Mouse (Mus musculus) large intestine, adult 2 months (tissue): ENCODE data around the gene Pld5. TPM values are rescaled to one million over a fixed set of nuclear protein-coding genes. Genes with fewer than 3 reads are reported as not detected.

ENCODE experiments used
- DNase-seq: peaks from one replicate; pipeline ENCODE4 v3.0.0-alpha.2; 2012; ENCODE audit warnings: low read depth, low spot score
- WGBS: fragments of 180-500 bp; shearing (Covaris S2); methylation state at CpG from one replicate; pipeline ENCODE4 v1.1.7; 2018; 5-methylcytosine and 5-hydroxymethylcytosine counted together
- polyA plus RNA-seq: library from polyadenylated mRNA; depleted of rRNA; stranded (reverse); fragments of >200 nt; gene quantifications from 2 replicates; pipeline ENCODE4 v1.2.3, GENCODE M21; 2012

Gene Pld5
- polyA plus RNA-seq, 1 experiment = 0.14 TPM

DNA sequence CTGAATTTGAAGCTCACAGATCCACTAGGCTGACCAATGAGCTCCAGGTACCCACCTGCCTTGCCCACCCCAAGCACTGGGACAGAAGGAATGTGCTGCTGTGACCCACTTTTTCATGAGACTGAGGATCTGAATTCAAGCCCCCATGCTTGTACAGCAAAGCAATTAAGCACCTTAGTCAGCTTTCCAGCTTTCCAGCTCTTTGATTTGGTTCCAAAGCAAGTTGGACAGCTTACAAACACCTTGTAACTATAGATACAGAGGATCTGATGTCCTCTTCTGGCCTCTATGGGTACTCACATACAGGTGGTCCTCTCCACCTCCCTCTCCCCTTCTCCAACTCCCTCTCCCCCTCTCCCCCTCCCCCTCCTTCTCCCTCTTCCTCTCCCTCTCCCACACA lies 210.6 kb downstream of the Pld5 start:
- no peak for DNase-seq

DNA sequence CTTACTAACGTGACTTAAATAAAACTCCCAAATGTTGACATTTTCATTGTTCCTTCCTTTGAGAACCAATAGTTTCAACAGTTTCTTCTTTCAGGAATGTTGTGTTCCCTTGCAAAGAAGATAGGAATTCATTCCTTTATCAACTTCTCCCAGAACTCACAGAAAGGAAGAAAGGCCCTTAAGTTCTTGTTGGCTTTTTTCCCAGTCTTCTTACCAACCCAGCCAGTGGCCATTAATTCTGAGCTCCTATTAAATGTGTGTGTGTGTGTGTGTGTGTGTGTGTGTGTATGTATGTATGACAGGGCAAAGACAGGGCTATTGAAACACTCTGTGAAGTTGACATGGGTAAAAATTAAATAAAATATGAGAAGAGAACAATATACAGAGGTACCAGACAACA lies 221.5 kb downstream of the Pld5 start:
- DNase-seq = no peak
- 43% methylated on average over 1 of the region's 1 CpGs for WGBS

DNA sequence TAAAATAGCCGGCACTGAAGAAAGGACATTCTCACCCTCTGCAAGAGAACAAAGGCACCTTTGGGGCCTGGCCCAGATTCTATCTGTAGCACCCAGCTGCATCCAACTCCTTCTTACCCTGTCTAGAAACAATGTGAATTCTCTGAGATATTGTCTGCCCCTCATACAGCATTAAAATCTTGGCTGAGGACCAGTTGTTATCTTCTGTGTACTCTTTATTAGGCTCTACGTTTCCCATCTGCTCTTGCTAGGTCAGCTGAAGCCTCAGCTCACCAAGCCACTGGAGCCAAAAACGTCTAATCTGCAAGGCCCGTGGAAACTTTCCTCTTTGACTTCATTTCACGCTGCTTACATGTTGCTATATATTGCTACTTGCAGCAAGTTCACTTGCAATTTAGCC lies 228.1 kb downstream of the Pld5 start:
- DNase-seq = no peak
- whole genome bisulfite sequencing = 22% methylated on average over 5 of the region's 5 CpGs

DNA sequence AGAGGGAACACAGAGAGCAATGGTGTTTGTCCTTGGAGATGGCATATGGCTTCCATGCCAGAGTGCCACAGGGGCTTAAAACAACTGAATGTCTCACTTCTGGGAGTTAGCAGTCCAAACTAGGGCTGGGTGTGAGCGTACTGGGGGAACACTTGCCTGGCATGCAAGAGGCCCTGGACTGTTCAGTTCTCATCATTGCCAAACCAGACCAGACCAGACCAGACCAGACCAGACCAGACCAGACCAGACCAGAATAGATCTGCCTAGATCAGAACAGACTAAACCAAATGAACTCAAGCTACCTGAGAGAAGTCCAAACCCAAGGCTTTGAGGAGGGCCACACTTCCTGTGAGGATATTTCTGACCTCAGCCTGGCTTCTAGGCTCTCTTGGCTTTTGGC lies 228.7 kb downstream of the Pld5 start:
- 59% methylated on average over 1 of the region's 1 CpGs for WGBS
- DNase-seq = no peak

DNA sequence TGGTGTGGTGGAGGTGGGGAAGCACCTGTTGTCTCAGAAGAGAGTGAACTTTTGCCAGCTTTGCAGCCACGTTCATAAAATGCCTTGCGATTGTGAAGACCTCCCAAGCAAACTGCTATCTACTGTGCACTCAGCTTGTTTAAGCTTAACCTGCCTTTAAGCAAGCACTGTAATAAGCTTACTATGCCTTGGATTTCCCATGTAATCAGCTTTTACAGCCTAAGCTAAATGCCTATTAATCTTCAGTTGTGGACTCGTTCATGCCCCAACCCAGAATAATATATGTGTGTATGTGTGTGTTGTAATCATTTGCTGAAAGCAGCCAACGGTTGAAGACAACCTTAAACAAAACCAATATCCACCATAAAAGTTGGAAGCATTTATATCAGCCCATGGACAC lies 232.1 kb downstream of the Pld5 start:
- DNase-seq = no peak
- 21% methylated on average over 4 of the region's 4 CpGs for WGBS

DNA sequence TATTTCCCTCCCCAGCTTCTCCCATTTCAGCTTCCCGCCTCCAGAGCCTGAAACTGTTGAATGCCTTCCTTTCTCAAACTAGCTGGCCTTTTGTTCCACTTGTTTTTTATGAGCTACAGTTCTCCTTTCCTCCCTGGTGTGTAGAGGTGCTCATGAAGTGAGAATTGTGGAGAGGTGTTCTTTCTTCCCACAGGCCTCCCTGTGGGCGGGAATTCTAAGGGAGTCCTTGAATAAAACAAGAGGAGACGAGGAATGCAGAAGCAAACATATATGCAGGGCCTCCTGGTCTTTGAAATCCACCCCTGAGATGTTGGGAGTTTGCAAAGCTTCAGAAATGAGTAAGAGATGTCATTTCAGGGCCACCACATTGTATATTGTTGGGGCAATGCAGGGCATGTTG lies 235.2 kb downstream of the Pld5 start:
- no peak for DNase-seq
- WGBS = 79% methylated on average over 3 of the region's 3 CpGs

DNA sequence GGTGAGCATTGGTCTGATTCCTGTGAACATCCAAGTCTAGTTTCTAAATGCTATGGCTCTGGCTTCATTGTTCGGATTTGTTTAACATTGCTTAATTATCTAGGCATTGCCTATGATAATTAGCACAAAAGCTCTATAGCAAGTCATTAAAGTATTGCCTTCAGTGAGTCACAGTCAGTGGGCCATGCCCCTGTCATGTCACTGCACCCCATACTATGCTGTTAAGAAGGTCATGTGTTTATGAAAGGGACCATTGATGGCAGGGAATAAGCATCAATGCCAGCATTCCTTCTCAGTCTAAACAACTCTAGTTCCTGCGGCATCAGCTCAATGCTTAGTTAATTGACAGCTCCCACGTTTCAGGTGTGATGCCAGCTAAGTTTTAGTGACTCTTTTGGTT lies 239.1 kb downstream of the Pld5 start:
- no peak for DNase-seq
- WGBS = 77% methylated on average over 3 of the region's 3 CpGs

DNA sequence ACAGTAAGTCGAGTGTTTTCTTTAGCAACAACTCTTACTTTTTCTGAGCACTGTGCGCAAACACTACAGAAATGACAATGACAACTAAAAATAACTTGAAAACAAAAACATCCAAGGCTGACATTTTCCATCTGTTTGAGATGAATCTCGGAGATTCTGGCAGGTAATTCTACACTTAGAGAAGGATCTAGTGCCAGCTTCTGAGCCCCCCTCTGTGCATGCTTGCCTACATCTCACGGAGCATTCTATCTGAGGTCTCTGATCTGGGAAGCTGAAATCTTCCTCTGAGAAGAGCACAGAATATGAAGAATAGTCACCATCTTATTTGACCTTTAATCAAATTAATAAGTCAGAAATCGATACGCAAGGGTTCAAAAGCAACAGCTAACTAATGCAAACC lies 240.4 kb downstream of the Pld5 start:
- no peak for DNase-seq
- WGBS = 84% methylated on average over 6 of the region's 6 CpGs

DNA sequence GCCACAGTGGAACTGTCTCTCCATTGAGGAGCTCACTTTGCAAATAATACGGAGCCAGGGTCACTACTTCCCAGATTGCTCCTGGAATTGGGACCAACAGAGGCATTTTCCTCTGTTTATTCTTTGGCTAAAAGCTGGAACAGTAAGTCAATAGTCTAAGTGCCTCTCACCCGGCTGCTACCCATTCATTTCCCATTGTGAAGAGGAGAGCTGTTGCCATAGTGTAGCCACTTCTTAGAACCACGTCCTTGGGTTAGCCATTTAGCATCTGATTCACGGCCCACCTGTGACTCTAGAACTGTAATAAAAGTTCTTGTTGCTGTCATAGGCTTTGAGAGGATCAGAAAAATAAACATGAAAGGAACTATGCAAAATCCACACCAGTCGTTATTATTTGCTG lies 241.4 kb downstream of the Pld5 start:
- no peak for DNase-seq
- 57% methylated on average over 5 of the region's 5 CpGs for WGBS

DNA sequence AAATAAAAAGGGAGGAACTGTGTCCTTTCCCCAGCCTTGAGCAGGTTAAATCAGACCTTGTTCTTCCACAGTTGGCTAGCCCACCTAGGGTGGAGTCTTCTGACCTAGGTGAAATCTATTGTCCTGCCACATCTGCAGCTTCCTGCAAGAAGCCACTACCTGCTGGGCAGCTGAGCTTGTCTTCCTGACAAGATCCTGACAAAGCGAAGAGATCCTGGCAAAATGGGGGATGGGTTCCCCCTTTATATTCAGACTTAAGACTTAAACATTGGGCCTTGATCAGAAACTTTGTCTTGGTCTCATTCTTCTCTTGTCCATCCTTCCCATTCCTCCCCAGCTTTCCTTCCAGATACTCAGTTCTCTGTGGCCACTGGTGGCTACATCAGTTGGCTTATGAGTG lies 246.0 kb downstream of the Pld5 start:
- DNase-seq = no peak
- 97% methylated on average over 1 of the region's 1 CpGs for WGBS

DNA sequence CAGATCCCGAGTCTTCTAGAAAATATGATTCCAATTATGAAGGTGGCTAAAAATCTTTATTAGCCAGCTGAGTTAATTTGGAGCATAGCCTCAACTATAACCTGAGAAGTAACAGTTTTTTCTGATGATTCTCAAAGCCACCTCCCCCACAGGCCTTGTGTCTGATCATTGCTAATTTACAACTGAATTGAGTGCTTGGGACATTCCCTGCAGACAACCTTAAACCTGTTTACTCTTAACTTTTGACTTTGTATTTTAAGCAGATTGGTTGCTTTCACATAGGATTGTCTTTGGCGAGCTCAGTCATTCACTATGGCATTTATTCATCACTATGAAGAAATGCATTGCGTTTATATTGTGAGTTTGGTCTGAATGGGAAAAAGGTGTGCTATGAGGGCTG lies 246.7 kb downstream of the Pld5 start:
- 78% methylated on average over 3 of the region's 3 CpGs for WGBS

DNA sequence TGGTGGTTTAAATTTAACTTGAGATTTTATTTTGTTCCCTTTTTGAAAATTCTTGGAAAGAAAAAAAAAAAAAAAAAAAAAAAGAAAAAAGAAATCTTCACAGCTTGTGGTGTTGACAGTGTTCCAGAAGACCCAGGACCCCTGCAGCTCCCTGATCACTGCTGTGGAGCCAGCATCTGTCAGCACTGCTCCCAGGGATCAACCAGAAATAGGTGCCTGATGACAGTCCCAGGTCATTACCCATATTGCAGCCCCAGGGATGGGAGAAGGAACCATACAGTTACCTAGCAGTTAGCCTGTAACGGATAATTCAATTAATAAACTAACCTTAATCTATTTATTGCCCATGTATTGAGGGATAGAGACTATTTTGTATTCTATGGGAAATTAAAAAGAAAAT lies 250.6 kb downstream of the Pld5 start:
- WGBS = 67% methylated on average over 1 of the region's 1 CpGs

More for the DNA sequence above, 246.7 kb downstream of the Pld5 start:
- no peak for DNase-seq

DNA sequence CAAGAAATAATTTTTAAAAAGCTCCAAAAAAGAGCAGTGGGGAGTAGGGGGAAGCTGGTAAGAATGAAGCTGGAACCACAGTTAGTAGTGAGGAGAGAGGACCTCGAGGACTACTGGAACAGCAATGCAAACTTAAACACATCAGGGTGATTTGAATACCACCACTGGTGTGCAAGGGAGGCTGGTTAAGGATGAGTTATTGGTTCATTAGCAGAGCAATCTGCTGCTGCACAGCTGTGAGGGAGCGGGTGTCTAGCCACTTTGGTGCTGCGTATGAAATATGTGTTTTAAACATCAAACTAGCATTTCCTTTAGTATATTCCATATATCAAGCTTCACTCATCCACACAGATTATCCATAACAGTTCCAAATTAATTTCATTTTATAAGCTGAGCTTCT lies 256.6 kb downstream of the Pld5 start:
- no peak for DNase-seq
- WGBS = 86% methylated on average over 3 of the region's 3 CpGs

More for the DNA sequence above, 250.6 kb downstream of the Pld5 start:
- DNase-seq = no peak

DNA sequence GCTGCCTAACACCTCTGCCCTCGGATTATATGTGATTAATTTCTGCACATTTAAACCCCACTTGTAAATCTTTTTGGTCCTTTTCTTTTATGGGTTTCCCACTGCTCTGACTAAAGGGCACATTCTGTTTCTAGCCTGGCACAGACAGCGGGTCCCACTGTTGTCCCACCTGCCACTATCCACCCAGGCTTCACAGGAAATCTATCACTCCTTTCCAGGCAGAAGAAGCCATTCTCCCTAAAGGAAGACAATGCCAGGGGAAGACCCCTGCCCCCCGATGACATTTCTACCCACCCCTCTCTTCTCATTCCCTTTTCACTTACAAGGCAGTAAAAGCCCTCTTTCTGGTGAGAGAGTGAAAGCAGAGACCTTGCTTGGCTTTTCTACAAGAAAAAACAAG lies 259.0 kb downstream of the Pld5 start:
- no peak for DNase-seq
- WGBS = 59% methylated on average over 3 of the region's 3 CpGs

DNA sequence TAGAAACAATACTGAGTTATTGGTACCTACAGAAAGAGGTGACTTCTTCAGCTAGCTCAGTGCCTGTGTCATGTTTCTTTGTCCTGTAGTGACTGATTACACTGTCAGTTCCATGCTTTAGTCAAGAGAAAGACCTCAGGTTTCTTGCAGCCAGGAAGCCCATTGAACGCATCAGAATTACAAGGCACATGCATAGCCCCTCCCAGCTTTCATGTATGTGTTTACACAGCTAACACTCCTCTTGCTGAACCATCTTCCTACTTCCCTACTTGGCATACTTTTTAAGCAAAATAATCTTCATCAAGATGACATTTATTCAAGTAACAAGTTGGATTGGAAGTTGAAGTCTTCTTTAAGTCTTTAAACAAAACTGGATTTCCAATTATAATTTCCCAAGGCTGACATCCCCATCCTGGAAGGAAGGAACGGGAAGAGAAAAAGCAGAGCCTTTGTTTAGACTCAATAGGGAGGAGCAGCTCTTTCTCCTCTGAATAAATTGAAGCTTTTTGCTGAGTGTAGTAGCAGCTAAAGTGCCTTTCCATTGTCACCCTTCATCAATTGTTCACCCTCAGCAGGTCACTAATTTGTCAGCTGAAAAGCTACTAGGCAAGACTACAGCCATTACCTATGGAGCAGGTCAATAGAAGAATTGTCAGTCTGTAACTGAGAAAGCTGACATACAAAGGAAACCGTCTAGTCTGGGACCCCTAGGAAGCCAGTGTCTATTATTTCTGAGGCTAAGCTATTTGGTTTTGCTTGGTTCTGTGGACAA lies 261.4 kb downstream of the Pld5 start:
- 37% methylated on average over 3 of the region's 3 CpGs for whole genome bisulfite sequencing
- DNase-seq = no peak

DNA sequence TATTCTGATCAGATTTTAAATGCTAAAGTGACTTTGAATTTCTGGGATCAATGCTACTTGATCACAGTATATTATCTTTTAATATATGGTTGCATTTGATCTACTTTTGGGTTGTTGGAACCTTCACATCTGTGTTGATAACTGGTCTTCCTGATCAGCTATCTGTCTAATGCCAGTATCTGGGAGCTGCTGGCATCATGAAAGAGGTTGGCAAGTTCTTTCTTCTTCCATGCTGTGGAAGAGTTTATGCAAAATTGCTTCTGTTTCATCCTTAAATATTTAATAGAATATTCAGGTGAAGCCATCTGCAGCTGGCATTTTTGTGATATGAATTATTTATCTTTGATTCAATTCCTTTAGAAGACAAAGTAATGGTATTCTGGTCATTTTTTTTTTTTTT lies 263.6 kb downstream of the Pld5 start:
- no peak for DNase-seq

DNA sequence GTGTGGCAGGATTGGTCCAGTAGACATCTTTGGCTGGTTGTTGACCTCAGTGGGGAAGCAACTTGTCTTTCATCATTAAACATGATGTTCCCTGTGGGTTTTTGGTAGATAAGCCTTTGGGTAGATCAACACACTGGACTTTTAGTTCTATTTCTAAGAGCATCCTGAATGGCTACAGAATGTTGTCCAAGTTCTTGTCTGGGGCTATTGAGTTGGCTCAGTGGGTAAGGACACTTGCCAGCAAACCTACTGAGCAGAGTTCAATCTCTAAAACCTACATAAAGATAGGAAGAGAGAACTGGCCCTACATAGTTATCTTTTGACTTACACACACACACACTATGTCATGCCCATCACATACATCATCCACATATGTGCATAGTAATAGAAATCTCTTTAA lies 264.0 kb downstream of the Pld5 start:
- DNase-seq = no peak

DNA sequence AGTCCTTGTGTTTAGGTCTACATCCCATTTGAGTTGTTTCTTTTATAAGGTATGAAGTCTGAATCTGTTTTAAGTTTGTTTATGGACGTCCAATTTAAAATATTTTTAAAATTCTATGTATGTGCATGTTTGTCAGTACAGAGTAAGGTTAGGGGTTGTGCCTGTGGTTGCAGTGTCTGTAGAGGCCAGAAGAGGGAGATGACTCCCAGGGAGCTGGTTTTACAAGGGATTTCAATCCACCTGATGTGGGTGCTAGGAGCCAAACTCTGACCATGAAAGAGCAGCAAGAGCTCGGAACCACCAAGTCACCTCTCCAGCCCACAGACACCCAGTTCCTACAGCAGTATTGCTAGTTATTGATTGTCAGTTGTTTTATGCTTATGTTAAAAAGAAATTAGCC lies 266.7 kb downstream of the Pld5 start:
- WGBS = 77% methylated on average over 2 of the region's 2 CpGs
- no peak for DNase-seq

DNA sequence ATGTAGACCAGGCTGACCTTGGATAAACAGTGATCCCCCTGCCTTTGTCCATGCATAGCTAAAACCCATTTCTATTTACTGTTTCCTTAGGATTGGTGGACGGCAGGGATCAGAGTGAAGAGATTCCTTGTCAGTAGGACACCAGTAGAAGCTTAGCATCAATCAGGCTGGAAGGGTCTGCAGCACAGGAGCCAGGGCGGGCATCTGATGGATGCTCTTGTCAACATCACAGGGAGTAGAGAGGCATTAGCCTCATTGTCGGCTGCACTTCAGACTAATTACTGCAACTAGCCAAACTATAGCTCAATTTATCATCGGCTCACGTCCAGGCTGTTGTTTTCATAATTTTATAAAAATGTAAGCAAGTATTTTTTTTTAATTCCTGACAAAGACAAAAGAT lies 274.5 kb downstream of the Pld5 start:
- DNase-seq = no peak
- 70% methylated on average over 5 of the region's 5 CpGs for WGBS

DNA sequence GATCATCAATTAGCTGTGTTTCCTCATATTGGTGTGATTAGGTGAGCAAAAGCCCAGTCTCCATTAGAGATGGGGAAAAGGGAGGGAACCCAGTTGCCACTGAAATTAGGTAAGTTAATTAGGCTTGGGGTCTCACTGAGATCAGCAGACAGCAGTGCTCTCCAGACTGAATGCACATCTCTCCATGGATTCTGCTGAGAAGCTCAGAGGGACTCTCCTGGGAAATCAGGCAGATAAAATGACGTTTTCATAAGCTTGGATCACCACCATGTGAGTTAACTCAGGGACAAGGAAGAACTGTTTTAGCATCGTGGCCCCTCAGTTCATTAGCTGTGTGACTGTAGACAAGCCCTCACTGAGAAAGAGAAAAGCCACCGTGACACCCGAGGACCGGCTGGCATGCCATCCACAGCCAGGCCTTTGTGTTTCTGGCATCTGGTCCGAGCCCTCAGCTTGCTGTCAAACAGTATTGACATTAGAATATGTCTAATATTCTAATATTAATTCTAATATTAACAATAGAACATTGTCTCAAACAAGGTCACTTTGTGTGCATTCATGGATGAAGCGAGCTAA lies 277.9 kb downstream of the Pld5 start:
- whole genome bisulfite sequencing = 74% methylated on average over 7 of the region's 7 CpGs
- no peak for DNase-seq

DNA sequence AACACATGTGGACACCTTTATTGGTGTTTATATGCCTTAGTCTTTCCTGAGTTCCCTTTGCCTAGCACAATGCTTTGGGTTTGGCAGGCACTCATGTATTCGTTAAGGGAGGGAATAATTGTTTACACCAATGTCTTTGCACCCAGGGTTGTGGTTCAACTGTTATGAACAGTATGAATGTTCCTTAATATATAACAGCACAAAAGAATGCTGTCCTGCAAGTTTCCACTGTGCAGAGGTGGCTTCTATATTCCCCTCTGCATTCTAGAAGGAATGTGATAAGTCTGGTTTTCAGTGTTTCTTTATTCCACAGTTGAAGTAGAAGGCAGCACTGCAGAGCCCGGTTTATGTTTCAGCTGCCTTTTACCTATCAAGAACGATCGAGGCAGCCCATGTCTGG lies 286.2 kb downstream of the Pld5 start:
- WGBS = 45% methylated on average over 4 of the region's 4 CpGs
- no peak for DNase-seq

DNA sequence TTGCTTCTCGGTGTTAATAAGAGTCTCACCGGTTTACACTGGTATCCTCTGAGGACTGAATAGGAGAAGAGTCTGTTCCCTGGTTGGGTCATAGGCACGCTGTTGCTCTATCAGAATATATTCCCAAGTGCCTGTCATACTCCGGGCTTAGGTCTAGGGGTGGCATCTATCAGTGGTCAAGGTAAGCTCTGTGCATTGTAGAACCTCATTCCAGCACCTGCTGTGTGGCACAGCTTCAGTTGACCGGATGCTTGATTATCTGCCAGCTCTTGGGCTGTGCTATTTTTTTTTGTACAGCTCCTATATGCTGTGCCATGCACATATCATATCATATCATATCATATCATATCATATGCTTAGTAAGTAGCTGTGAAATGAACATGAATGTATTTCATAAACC lies 286.7 kb downstream of the Pld5 start:
- DNase-seq = no peak
- WGBS = 93% methylated on average over 5 of the region's 5 CpGs
